Mouse (Mus musculus) heart, adult 2 months (tissue): Measurements from ENCODE around the gene Slc10a7.

Experiments used
- CTCF ChIP-seq: fragments of 200-600 bp; IDR thresholded peaks from 2 replicates; pipeline ENCODE4 v1.8.1; 2022; ENCODE audit warnings: antibody characterized with exemption, mild to moderate bottlenecking, moderate library complexity
- EP300 ChIP-seq: fragments of 200-500 bp; IDR thresholded peaks from 2 replicates; pipeline ENCODE4 v1.6.1; 2011; ENCODE audit warnings: low read depth, low read length, control low read depth; ENCODE audit not compliant: insufficient read depth
- POLR2A ChIP-seq: fragments of 200-500 bp; IDR thresholded peaks from 2 replicates; pipeline ENCODE4 v1.6.1; 2011; ENCODE audit warnings: mild to moderate bottlenecking, low read depth, low read length, control low read depth; ENCODE audit not compliant: insufficient read depth

GRCm38 (mm10) chr8:78647000-78647656, 138.0 kb downstream of the Slc10a7 start:
- TF ChIP-seq EP300 (no peak), CTCF (no peak), POLR2A (no peak)
